Mouse (Mus musculus): ENCODE results near the gene Akap6. TPM values are rescaled to one million over a fixed set of nuclear protein-coding genes. Genes with fewer than 3 reads are reported as not detected.

Akap6 gene
- polyA plus RNA-seq, 1 experiment from 2014 or later = 19.4 TPM

DNA sequence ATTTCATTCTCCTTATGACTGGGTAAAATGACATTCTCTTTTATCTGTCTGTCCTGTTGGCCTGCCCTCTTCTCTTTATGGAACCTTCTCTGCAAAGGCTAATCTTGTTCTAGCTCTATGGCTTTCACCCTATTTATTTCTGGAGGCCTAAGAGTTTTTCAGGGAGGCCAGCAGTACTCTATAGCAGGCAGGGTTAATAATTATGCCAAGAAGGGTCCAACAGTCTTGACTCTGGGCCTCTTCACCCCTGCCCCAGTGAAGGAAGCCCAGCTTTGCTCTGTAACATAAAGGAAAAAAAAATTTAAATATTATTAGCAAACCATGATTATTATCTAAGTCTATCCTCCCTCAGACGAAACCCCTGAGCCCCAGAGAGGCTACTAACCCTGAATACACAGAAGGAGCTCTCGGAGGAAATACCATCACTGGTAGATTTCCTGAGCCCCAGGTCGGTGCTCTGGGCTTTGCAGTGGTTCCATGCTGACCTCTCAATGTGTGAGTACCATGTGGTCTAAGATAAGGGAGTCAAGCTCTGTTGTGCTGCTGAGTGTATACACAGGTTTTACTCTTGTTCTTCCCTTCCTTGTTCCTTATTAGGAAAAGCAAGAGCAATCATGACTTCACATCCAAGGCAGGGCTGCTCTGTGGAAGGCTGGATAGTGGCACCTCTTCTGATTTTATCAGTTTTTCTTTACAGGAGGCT, 1.6 kb upstream of the Akap6 start:
- H3K4me3 ChIP-seq = no peak overlapping the region
- no peak for ATAC-seq (replicated peaks)
- H3K4me2 ChIP-seq (replicated peaks) = no peak overlapping the region
- WGBS = 73% methylated on average over 3 of the region's 3 CpGs
- no peaks in the 10 kb centered on the region for H3K27me3 ChIP-seq
- no peaks in the 10 kb centered on the region for H3K36me3 ChIP-seq
- peaks cover 27% of the 10 kb centered on the region for H3K4me1 ChIP-seq
- H3K27ac ChIP-seq (replicated peaks) = peak overlapping the region; percentile 88
- H3K9ac ChIP-seq (replicated peaks) = no peak overlapping the region
- no peaks in the 10 kb centered on the region for H3K9me3 ChIP-seq

DNA sequence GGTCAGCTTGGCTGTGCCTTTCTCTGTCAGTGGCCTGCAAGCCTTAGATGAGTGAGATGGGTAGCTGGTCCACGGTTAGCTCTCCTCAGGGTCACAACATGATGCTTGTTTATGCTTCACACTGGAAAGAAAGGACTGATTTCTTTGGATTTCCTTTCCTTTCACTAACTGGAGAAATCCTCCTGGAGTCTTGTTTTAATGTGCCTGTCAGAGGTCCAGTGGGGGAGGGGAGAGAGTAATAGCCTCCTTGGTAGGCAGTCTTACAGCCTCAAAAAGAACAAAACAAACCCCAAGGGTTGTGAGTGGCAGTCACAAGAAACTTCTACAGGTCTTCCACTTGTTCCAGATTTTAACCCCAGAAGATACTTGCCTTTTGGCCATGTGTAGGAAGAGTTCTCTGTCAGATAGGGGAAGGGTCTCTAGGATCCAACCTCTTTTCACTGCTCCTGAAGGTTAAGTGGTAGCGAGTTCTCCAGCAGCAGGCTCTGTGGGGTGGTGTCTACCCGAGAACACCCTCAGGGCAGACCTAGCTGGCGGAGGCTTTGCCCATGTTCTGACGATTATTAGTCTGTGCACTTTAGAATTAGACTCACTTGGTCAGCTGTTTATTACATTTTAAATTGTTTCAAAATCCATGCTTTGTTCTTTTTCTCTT, 780 bp upstream of the Akap6 start:
- peaks cover 31% of the 10 kb centered on the region for H3K4me1 ChIP-seq
- peak; percentile 53 for ATAC-seq (replicated peaks)
- H3K9ac ChIP-seq (replicated peaks) = peak overlapping the region; percentile 58
- H3K4me3 ChIP-seq = peak overlapping the region; percentile 55
- 9% methylated on average over 5 of the region's 5 CpGs for WGBS
- H3K9me3 ChIP-seq = no peaks in the 10 kb centered on the region
- no peaks in the 10 kb centered on the region for H3K36me3 ChIP-seq
- H3K27me3 ChIP-seq = no peaks in the 10 kb centered on the region
- H3K4me2 ChIP-seq (replicated peaks) = peak overlapping the region; percentile 83
- peak overlapping the region; percentile 88 for H3K27ac ChIP-seq (replicated peaks)

DNA sequence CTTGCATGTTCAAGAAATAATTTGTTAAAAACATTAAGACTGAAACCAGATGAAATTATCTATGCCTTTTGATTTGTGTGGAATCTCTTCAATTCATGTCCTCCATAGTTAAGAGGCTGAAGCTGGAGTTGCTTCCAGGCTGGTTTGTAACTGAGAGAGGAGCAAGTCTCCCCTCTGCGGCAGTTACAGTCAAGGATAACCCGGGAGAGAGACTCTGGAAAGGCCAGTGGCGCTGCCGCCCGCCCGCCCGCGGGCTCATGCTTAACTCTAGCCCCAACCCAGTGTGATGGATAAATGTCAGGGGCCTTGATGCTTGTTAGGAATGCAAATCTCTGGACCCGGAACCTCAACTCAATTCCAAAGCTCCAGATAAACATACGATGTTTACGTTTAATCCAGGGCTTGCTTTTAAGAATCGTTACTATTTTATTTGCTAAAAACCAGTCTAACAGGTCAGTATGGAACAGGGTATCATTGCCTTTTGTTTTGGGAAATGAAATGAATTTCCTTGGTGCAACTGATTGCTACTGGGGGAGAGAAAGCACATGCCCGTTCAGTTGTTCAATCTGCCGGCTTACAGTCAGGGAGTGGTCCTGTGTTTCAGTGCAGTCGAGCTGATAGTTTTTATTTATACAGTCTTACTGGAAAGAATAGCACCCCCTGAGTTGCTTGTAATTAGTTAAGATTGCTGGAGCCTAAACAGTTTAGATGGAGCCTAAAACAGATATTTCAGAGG, 946 bp downstream of the Akap6 start:
- Histone ChIP-seq H3K9me3 (no peaks in the 10 kb centered on the region), H3K9ac (replicated peaks) (peak overlapping the region; percentile 58), H3K36me3 (no peaks in the 10 kb centered on the region), H3K4me2 (replicated peaks) (peak overlapping the region; percentile 83), H3K4me3 (peak overlapping the region; percentile 55), H3K27ac (replicated peaks) (peak overlapping the region; percentile 88), H3K4me1 (peaks cover 46% of the 10 kb centered on the region), H3K27me3 (no peaks in the 10 kb centered on the region)
- ATAC-seq (replicated peaks) = peak; percentile 44
- WGBS = 5% methylated on average over 15 of the region's 15 CpGs

DNA sequence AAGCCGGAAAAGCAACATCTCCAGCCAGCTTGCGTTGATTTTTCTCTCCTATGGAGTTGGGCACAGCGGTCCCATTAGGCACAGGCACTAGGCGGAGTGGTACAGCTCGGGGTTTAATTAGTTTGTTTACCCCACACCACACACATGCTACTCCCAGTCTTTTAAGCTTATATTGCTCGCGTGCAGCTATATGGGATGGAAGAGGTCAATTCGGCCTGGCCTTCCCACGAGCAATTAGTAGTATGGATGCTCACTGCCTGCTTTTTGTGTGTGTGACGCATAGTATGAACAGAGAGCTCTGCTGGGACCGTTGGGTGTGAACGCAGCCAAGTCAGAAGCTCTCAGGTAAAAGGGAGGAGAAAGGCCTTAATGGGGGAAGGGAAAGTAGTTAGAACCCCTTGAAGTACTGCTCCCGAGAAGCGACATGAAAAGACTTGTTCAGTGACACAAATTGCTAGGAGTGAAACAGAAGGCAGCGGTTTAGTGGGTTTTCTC, 1.6 kb downstream of the Akap6 start:
- Histone ChIP-seq H3K4me3 (peak overlapping the region; percentile 55), H3K4me1 (peaks cover 46% of the 10 kb centered on the region)
- 2% methylated on average over 15 of the region's 15 CpGs for WGBS

DNA sequence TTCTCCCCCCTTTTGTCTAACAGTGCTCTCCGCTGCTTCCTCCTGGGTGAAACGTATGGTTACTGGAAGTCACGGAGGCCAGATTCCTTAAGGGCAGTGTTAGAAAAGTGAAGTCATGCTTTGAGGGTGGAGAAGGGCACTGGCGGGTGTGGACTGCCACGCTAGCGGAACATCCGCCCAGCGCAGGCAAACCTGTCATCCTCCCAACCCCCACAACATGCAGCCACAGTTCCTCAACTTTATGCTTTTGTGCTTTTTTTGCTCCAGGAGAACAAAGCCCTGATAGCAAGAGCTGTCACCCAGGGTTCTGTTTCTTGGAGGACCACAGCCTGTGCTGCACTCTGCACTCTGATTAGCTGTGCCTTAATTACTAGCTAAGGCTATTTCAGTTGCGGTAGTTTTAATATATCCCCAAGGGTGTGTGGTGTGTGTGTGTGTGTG, 2.0 kb downstream of the Akap6 start:
- peak overlapping the region; percentile 55 for H3K4me3 ChIP-seq
- peak overlapping the region; percentile 58 for H3K9ac ChIP-seq (replicated peaks)
- peak; percentile 21 for ATAC-seq (replicated peaks)
- 1% methylated on average over 9 of the region's 9 CpGs for WGBS
- H3K4me2 ChIP-seq (replicated peaks) = peak overlapping the region; percentile 83
- H3K36me3 ChIP-seq = no peaks in the 10 kb centered on the region
- H3K27ac ChIP-seq (replicated peaks) = peak overlapping the region; percentile 88
- no peaks in the 10 kb centered on the region for H3K27me3 ChIP-seq
- H3K4me1 ChIP-seq = peaks cover 46% of the 10 kb centered on the region
- no peaks in the 10 kb centered on the region for H3K9me3 ChIP-seq

More for the DNA sequence above, 1.6 kb downstream of the Akap6 start:
- H3K9ac ChIP-seq (replicated peaks) = peak overlapping the region; percentile 58
- H3K36me3 ChIP-seq = no peaks in the 10 kb centered on the region
- no peaks in the 10 kb centered on the region for H3K27me3 ChIP-seq
- H3K27ac ChIP-seq (replicated peaks) = peak overlapping the region; percentile 88
- H3K9me3 ChIP-seq = no peaks in the 10 kb centered on the region
- H3K4me2 ChIP-seq (replicated peaks) = peak overlapping the region; percentile 83
- ATAC-seq (replicated peaks) = peak; percentile 52; the same call in 1 of the 2 replicates

- no peaks in the 10 kb centered on the region for H3K36me3 ChIP-seq
- H3K27me3 ChIP-seq = no peaks in the 10 kb centered on the region
- H3K27ac ChIP-seq (replicated peaks) = no peak overlapping the region
- 85% methylated on average over 12 of the region's 12 CpGs for WGBS
- peak overlapping the region; percentile 83; the same call in 1 of the 2 replicates for H3K4me2 ChIP-seq (replicated peaks)
- no peaks in the 10 kb centered on the region for H3K9me3 ChIP-seq
- H3K4me3 ChIP-seq = no peak overlapping the region
- no peak overlapping the region for H3K9ac ChIP-seq (replicated peaks)
- no peak for ATAC-seq (replicated peaks)
- H3K4me1 ChIP-seq = peaks cover 46% of the 10 kb centered on the region
Observed at GRCm38 (mm10) chr12:52702368-52702967, 3.3 kb downstream of the Akap6 start.

DNA sequence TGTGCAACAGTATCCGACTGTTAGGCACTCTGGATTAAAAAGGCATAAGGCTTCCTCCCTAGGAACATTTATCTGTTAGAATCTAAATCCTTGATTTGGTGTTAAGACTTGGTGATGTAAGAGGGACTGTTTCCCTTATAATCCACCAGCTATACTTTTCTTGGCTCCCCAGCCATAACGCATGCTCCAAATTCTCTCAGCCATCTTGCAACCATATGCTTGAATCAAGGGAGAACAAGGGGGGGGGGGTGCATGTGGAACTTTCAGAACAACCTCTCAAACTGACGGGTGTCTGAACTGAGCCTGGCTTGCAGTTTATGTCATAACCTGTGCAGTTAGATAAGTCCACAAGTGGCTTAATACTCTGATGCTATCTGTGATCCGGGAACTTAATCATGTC, 4.9 kb downstream of the Akap6 start:
- H3K4me3 ChIP-seq = no peak overlapping the region
- H3K9me3 ChIP-seq = no peaks in the 10 kb centered on the region
- peaks cover 35% of the 10 kb centered on the region for H3K4me1 ChIP-seq
- no peak overlapping the region for H3K9ac ChIP-seq (replicated peaks)
- no peaks in the 10 kb centered on the region for H3K27me3 ChIP-seq
- ATAC-seq (replicated peaks) = no peak
- 74% methylated on average over 4 of the region's 4 CpGs for WGBS
- H3K4me2 ChIP-seq (replicated peaks) = no peak overlapping the region
- no peak overlapping the region for H3K27ac ChIP-seq (replicated peaks)
- H3K36me3 ChIP-seq = no peaks in the 10 kb centered on the region

DNA sequence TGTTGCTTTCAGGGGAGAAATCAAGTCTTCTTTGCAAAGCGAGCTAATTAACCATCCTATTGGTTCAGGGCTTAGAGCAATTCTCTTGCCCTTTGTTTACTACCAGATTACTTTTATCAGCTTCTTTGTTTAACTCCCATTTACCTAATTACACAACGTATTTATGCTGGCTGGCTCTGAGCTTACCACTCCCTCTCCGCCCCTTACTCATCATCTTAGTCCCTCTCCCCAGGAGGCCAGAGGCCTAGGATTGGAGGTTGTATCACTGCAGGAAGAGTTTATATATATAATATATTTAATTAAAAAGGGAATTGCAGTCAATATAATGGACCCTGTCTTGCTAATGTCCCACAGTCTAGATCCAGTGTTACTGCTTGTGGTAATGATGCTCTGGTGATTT, 5.6 kb downstream of the Akap6 start:
- H3K27me3 ChIP-seq = no peaks in the 10 kb centered on the region
- 0 out of 2 replicates have a peak, but pooled peaks cover under 1% of the 10 kb centered on the region for H3K36me3 ChIP-seq
- WGBS = 32% methylated on average over 3 of the region's 3 CpGs
- H3K9ac ChIP-seq (replicated peaks) = no peak overlapping the region
- no peak overlapping the region for H3K4me2 ChIP-seq (replicated peaks)
- no peaks in the 10 kb centered on the region for H3K9me3 ChIP-seq
- peaks cover 35% of the 10 kb centered on the region for H3K4me1 ChIP-seq
- H3K4me3 ChIP-seq = no peak overlapping the region
- no peak for ATAC-seq (replicated peaks)
- H3K27ac ChIP-seq (replicated peaks) = no peak overlapping the region

DNA sequence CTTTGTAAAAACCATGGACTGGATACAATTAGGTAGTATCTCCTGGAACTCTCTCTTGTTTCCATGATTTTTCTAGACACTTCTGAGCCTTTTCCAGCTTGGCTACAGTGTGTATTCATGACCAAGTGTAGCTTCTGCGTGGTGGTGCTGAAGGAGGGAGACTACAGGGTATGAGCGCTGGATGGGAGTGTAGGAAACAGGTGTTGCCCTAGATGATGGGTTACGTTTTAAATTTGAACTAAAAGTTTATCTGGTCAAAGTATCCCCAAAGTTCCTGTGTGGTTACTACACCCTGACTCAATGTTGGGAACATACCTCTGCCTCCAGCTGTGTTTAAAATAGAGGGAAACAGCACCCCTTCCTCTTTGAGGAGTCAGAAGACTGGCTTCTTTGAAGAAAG, 12.2 kb downstream of the Akap6 start:
- ATAC-seq (replicated peaks) = no peak
- Histone ChIP-seq H3K4me1 (no peaks in the 10 kb centered on the region), H3K4me3 (no peak overlapping the region), H3K27me3 (no peaks in the 10 kb centered on the region), H3K27ac (replicated peaks) (no peak overlapping the region), H3K9ac (replicated peaks) (no peak overlapping the region), H3K4me2 (replicated peaks) (no peak overlapping the region), H3K36me3 (peaks cover 8% of the 10 kb centered on the region; the same call in 1 of the 2 replicates), H3K9me3 (no peaks in the 10 kb centered on the region)
- WGBS = 94% methylated on average over 3 of the region's 3 CpGs

DNA sequence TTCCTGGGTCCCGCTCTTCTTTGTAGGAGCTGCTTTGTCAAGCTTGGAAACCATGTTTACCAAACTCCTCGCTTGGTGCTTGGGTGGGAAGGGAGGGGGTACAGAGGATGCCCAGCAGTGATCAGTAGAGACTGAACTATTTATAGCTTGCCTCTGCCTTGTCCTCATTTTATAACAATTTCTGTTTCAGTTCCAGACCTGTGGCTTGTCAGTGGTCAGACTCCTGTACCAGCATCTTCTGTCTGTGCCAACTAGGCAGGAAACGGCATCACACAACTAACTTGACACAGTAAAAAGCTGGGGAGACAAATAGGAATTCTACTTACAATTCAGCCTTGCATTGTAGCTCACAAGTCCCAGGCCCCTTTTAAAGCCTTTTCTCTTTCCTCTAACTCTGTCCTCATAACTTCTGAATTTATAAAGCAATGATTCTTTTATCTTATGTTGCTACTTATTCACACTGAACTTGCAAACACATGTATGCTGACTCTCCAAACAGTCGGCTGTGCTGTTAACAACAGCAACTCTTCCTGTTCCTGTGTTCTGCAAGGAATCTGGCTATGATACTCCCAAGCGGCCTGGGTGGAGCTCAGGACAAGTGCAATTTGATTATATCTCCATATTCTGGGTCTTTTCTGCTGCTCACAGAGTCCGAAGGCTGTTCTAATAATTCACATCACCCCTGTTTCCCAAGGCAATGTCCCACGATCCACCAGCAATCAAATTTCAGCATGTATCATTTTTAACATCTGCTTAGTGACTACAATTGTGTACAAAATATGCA, 12.9 kb downstream of the Akap6 start:
- 70% methylated on average over 7 of the region's 7 CpGs for WGBS
- Histone ChIP-seq H3K4me3 (no peak overlapping the region), H3K27me3 (no peaks in the 10 kb centered on the region)

DNA sequence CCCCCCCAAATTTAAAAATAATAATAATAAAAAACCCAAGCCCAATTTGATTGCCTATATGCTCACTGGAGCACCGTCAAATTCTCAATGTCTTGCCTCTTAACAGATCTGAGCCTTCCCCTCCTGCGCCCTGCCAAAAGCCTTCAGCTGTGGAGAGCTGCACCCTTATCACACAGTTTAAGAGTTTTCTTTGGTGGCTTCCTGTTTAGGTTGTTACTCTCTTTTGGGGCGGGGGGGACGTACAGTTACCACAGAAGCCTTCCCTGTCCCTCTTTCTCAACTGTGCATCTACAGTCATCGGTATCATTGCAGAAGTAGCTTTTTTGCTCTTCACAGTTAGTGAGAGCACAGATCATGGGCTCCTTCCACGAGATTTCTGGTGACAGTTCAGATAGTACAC, 19.2 kb downstream of the Akap6 start:
- Histone ChIP-seq H3K36me3 (peaks cover 5% of the 10 kb centered on the region; the same call in 1 of the 2 replicates), H3K27ac (replicated peaks) (no peak overlapping the region), H3K9ac (replicated peaks) (no peak overlapping the region), H3K9me3 (no peaks in the 10 kb centered on the region), H3K27me3 (no peaks in the 10 kb centered on the region), H3K4me1 (no peaks in the 10 kb centered on the region), H3K4me2 (replicated peaks) (no peak overlapping the region), H3K4me3 (no peak overlapping the region)
- ATAC-seq (replicated peaks) = no peak
- 92% methylated on average over 6 of the region's 6 CpGs for WGBS

More for the DNA sequence above, 12.9 kb downstream of the Akap6 start:
- no peak overlapping the region for H3K27ac ChIP-seq (replicated peaks)
- H3K36me3 ChIP-seq = peaks cover 8% of the 10 kb centered on the region; the same call in 1 of the 2 replicates
- no peaks in the 10 kb centered on the region for H3K4me1 ChIP-seq
- no peak overlapping the region for H3K4me2 ChIP-seq (replicated peaks)
- no peak overlapping the region for H3K9ac ChIP-seq (replicated peaks)
- no peaks in the 10 kb centered on the region for H3K9me3 ChIP-seq
- ATAC-seq (replicated peaks) = no peak
